Mouse (Mus musculus): ENCODE measurements around the gene Spag9. TPM values are rescaled to one million over a fixed set of nuclear protein-coding genes. Genes with fewer than 3 reads are reported as not detected.

Spag9 gene
- polyA plus RNA-seq, 1 experiment from 2014 or later: 82.7 TPM

DNA sequence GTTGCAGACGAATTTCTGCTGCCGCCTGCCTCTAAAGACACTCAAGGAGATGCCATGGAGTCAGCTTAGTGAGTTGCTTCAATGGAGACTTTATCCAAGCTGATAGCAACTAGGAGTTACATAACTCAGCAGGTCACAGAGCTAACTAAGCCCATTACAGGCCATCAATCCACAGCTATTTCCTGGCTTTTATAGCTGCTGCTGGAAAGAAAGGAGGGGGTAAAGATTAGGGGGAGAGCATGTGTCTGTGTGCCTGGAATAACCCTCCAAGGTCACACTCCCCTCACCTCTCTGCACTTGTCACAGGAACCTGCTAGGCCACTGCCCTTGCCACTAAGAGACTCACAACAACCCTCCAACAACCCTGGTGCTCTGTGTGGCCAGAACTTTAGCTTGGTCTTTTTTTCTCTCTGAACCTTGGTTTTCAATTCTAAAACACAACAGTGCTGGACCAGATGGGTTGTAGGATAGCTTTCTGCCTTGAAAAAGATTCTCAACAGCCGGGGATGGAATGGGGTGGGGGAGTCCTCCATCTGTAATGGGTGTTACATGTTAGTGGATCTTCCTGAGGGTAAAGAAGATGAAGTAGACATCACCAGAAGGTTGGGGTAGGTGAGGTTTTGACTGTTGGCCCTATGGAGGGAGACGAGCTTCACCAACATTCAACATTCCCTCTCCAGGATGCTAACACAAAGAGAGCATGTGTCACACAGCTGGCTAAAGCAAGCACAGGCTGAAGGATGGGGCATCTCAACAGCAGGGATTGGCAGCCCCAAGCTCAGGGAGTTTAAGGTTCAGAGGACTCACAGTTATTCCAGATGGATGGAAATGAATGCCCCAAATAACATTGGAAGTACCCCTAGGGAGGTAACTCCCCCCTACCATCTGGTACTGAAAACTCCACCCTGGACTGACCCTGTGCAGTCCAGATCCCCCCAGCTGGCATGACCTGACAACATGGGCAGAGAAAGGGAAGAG lies 134.5 kb downstream of the Spag9 start:
- no peak overlapping the region for H3K4me2 ChIP-seq (ENCODE audit: low read length)
- H3K27ac ChIP-seq (ENCODE audit: low read length): no peak overlapping the region
- H3K9ac ChIP-seq (ENCODE audit: low read depth, low read length): no peak overlapping the region
- H3K9me3 ChIP-seq (replicated peaks; ENCODE audit: control insufficient read depth, low read length, poor library complexity, severe bottlenecking): no peaks in the 10 kb centered on the region
- no peaks in the 10 kb centered on the region for H3K27me3 ChIP-seq (ENCODE audit: control insufficient read depth, insufficient read depth, low read depth, low read length)
- no peaks in the 10 kb centered on the region for H3K36me3 ChIP-seq (ENCODE audit: control insufficient read depth, insufficient read depth, low read length)
- no peak overlapping the region for H3K4me3 ChIP-seq (ENCODE audit: low read depth, low read length)
- ATAC-seq: no peak
- H3K4me1 ChIP-seq (ENCODE audit: control insufficient read depth, insufficient read depth, low read length): peaks cover 8% of the 10 kb centered on the region
- 62% methylated on average over 4 of the region's 4 CpGs for WGBS

- peak overlapping the region; percentile 21; the same call in 1 of the 2 replicates for H3K4me2 ChIP-seq (ENCODE audit: low read length)
- H3K4me1 ChIP-seq (ENCODE audit: control insufficient read depth, insufficient read depth, low read length): peaks cover 8% of the 10 kb centered on the region
- no peaks in the 10 kb centered on the region for H3K27me3 ChIP-seq (ENCODE audit: control insufficient read depth, insufficient read depth, low read depth, low read length)
- no peak overlapping the region for H3K4me3 ChIP-seq (ENCODE audit: low read depth, low read length)
- peak; percentile 49; the same call in 1 of the 2 replicates for ATAC-seq
- no peaks in the 10 kb centered on the region for H3K9me3 ChIP-seq (replicated peaks; ENCODE audit: control insufficient read depth, low read length, poor library complexity, severe bottlenecking)
- no peak overlapping the region for H3K27ac ChIP-seq (ENCODE audit: low read length)
- no peaks in the 10 kb centered on the region for H3K36me3 ChIP-seq (ENCODE audit: control insufficient read depth, insufficient read depth, low read length)
- no peak overlapping the region for H3K9ac ChIP-seq (ENCODE audit: low read depth, low read length)
- WGBS: 18% methylated on average over 11 of the region's 11 CpGs
Observed at GRCm38 (mm10) chr11:94133344-94133955, 137.6 kb downstream of the Spag9 start.

DNA sequence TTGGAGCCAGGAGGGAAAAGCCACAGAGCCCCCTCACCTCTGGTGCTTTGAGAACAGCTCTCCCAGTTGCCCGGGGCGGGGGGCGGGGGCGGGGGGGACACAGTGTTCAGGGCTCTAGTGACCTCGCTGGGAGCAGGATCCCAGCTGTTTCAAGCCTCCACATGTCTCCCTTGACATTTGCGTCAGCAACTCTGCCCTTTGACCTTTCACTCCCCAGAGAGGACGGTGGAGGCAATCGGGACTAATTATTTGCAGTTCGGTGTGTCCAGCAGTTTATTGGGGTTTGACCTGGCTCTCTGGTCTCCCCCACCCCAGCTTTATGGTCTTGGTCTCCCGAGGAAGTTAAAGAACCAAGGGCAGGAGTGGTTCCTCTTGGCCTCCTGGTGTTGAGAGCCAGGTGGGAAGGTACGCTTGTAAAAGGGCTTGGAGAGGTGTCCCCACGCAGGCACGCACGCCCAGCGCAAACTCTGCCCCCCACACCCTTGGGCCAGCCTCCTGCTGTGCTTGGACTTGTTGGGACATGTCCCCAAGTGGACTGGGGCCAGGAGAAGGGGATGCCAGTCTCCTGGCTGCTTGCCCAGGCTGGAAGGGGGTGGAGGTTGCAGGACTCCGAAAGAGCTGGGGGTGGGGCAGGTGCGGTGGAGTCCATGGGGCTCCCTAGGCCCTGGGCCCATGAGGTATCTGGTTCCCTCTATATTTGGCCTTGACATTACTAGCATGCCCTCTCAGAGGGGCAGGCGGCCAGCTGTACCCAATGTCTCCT lies 138.4 kb downstream of the Spag9 start:
- no peak overlapping the region for H3K9ac ChIP-seq (ENCODE audit: low read depth, low read length)
- H3K9me3 ChIP-seq (replicated peaks; ENCODE audit: control insufficient read depth, low read length, poor library complexity, severe bottlenecking): no peaks in the 10 kb centered on the region
- H3K4me2 ChIP-seq (ENCODE audit: low read length): no peak overlapping the region
- H3K4me3 ChIP-seq (ENCODE audit: low read depth, low read length): no peak overlapping the region
- no peak for ATAC-seq
- H3K27ac ChIP-seq (ENCODE audit: low read length): no peak overlapping the region
- no peaks in the 10 kb centered on the region for H3K36me3 ChIP-seq (ENCODE audit: control insufficient read depth, insufficient read depth, low read length)
- WGBS: 45% methylated on average over 18 of the region's 18 CpGs
- H3K4me1 ChIP-seq (ENCODE audit: control insufficient read depth, insufficient read depth, low read length): peaks cover 8% of the 10 kb centered on the region
- no peaks in the 10 kb centered on the region for H3K27me3 ChIP-seq (ENCODE audit: control insufficient read depth, insufficient read depth, low read depth, low read length)

- no peak for ATAC-seq
- no peak overlapping the region for H3K4me3 ChIP-seq (ENCODE audit: low read depth, low read length)
- no peaks in the 10 kb centered on the region for H3K27me3 ChIP-seq (ENCODE audit: control insufficient read depth, insufficient read depth, low read depth, low read length)
- H3K27ac ChIP-seq (ENCODE audit: low read length): no peak overlapping the region
- no peak overlapping the region for H3K4me2 ChIP-seq (ENCODE audit: low read length)
- H3K9me3 ChIP-seq (replicated peaks; ENCODE audit: control insufficient read depth, low read length, poor library complexity, severe bottlenecking): no peaks in the 10 kb centered on the region
- H3K36me3 ChIP-seq (ENCODE audit: control insufficient read depth, insufficient read depth, low read length): no peaks in the 10 kb centered on the region
- WGBS: 63% methylated on average over 8 of the region's 8 CpGs
- peaks cover 8% of the 10 kb centered on the region for H3K4me1 ChIP-seq (ENCODE audit: control insufficient read depth, insufficient read depth, low read length)
- H3K9ac ChIP-seq (ENCODE audit: low read depth, low read length): no peak overlapping the region
Observed at GRCm38 (mm10) chr11:94135581-94136001, 139.7 kb downstream of the Spag9 start.

DNA sequence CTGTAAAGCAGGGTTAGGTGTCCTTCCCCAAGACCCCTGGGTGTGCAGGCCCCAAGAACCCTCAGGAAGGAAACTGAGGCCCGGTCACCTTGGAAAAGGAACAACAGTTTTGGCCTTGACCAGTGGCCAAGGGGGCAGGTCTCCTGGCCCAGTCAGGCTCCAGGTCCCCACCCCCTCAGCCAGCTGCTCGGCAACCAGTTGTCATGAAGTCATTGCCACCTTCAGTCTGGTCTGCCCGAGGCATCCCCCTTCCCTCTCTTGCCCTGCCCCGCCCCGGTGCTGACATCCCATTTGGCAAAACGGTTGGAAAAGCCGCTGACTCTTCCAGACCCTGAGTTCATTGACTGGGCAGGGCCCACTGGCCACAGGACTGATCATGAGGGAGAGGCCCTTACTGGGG lies 140.8 kb downstream of the Spag9 start:
- H3K4me2 ChIP-seq (ENCODE audit: low read length): no peak overlapping the region
- H3K4me3 ChIP-seq (ENCODE audit: low read depth, low read length): no peak overlapping the region
- no peaks in the 10 kb centered on the region for H3K27me3 ChIP-seq (ENCODE audit: control insufficient read depth, insufficient read depth, low read depth, low read length)
- H3K9ac ChIP-seq (ENCODE audit: low read depth, low read length): no peak overlapping the region
- no peak for ATAC-seq
- WGBS: 70% methylated on average over 7 of the region's 7 CpGs
- H3K4me1 ChIP-seq (ENCODE audit: control insufficient read depth, insufficient read depth, low read length): peaks cover 8% of the 10 kb centered on the region
- H3K9me3 ChIP-seq (replicated peaks; ENCODE audit: control insufficient read depth, low read length, poor library complexity, severe bottlenecking): no peaks in the 10 kb centered on the region
- H3K36me3 ChIP-seq (ENCODE audit: control insufficient read depth, insufficient read depth, low read length): no peaks in the 10 kb centered on the region
- H3K27ac ChIP-seq (ENCODE audit: low read length): no peak overlapping the region

- no peaks in the 10 kb centered on the region for H3K36me3 ChIP-seq (ENCODE audit: control insufficient read depth, insufficient read depth, low read length)
- peaks cover 8% of the 10 kb centered on the region for H3K4me1 ChIP-seq (ENCODE audit: control insufficient read depth, insufficient read depth, low read length)
- ATAC-seq: no peak
- no peaks in the 10 kb centered on the region for H3K27me3 ChIP-seq (ENCODE audit: control insufficient read depth, insufficient read depth, low read depth, low read length)
- no peak overlapping the region for H3K27ac ChIP-seq (ENCODE audit: low read length)
- no peak overlapping the region for H3K4me2 ChIP-seq (ENCODE audit: low read length)
- H3K9ac ChIP-seq (ENCODE audit: low read depth, low read length): no peak overlapping the region
- no peak overlapping the region for H3K4me3 ChIP-seq (ENCODE audit: low read depth, low read length)
- 81% methylated on average over 14 of the region's 14 CpGs for WGBS
- no peaks in the 10 kb centered on the region for H3K9me3 ChIP-seq (replicated peaks; ENCODE audit: control insufficient read depth, low read length, poor library complexity, severe bottlenecking)
Observed at GRCm38 (mm10) chr11:94137326-94138061, 141.6 kb downstream of the Spag9 start.

DNA sequence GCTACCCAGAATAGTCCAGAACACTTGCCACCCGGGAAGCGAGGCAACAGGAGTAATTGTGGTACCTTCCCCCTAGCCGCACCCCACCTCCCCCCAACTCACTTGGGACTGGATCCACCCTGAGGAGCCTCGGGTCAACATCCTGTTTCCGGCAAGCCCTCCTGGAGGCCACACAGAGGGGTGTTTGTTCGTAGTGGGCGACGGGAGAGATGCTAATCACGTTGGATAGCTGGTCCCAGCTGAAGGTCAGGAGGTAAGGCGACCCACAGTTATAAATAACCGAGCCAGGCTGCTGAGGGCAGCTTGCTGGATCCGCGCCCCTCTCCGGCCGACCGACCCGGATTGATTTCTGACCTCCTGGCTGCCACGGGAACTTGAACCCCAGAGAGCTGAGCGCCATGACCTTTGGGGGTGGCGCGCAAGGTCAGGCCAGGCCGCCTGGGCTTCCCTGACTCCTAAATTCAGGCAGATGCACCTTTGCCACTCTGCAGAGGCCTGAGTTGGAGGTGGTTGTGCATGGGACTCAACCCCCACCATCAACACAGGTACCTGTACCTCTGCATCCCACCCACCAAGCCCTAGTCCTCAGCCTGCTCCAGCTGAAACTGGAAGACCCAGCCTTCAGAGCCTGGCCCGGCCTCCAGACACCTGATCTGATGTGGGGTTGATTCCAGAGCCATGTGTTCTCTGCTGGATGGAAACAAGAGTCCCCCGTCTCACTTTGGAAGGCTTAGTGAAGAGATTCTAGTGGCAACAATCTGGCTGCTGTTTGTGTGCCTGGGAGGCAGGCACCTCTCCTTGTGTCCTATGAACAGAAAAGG lies 142.7 kb downstream of the Spag9 start:
- no peaks in the 10 kb centered on the region for H3K27me3 ChIP-seq (ENCODE audit: control insufficient read depth, insufficient read depth, low read depth, low read length)
- H3K36me3 ChIP-seq (ENCODE audit: control insufficient read depth, insufficient read depth, low read length): no peaks in the 10 kb centered on the region
- H3K4me1 ChIP-seq (ENCODE audit: control insufficient read depth, insufficient read depth, low read length): peaks cover 7% of the 10 kb centered on the region
- ATAC-seq: no peak
- 64% methylated on average over 24 of the region's 24 CpGs for WGBS
- H3K9ac ChIP-seq (ENCODE audit: low read depth, low read length): no peak overlapping the region
- no peaks in the 10 kb centered on the region for H3K9me3 ChIP-seq (replicated peaks; ENCODE audit: control insufficient read depth, low read length, poor library complexity, severe bottlenecking)
- no peak overlapping the region for H3K4me2 ChIP-seq (ENCODE audit: low read length)
- H3K27ac ChIP-seq (ENCODE audit: low read length): no peak overlapping the region
- H3K4me3 ChIP-seq (ENCODE audit: low read depth, low read length): no peak overlapping the region

DNA sequence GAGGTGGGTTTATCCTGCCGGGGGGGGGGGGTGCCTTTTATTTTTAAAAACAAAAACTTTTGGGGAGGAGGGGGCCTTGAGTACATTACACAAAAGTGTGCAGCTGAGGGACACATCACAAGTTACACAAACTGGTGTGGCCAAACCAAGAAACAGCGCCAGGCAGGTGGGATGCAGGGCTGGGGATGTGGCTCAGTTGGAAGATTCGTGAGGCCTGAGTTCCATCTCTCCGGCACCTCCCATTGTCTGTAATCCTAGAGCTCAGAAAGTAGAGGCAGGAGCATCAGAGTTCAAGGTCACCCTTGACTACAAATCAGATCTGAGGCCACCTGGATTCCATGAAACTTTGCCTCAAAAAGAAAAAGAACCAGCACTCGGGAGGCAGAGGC lies 143.3 kb downstream of the Spag9 start:
- Histone ChIP-seq H3K27me3 (ENCODE audit: control insufficient read depth, insufficient read depth, low read depth, low read length) (no peaks in the 10 kb centered on the region), H3K9me3 (replicated peaks; ENCODE audit: control insufficient read depth, low read length, poor library complexity, severe bottlenecking) (no peaks in the 10 kb centered on the region), H3K27ac (ENCODE audit: low read length) (no peak overlapping the region), H3K4me2 (ENCODE audit: low read length) (no peak overlapping the region), H3K4me3 (ENCODE audit: low read depth, low read length) (no peak overlapping the region), H3K4me1 (ENCODE audit: control insufficient read depth, insufficient read depth, low read length) (peaks cover under 1% of the 10 kb centered on the region), H3K9ac (ENCODE audit: low read depth, low read length) (no peak overlapping the region), H3K36me3 (ENCODE audit: control insufficient read depth, insufficient read depth, low read length) (no peaks in the 10 kb centered on the region)
- no peak for ATAC-seq
- 86% methylated on average over 5 of the region's 5 CpGs for WGBS
